Mouse (Mus musculus) C2C12 (cell line): ENCODE results near the gene Arhgef18.

Source experiments
- CEBPB ChIP-seq: IDR thresholded peaks from one replicate; pipeline ENCODE4 v1.6.1; 2011; ENCODE audit warnings: low read depth, mild to moderate bottlenecking, control low read depth, moderate library complexity
- CTCF ChIP-seq: IDR thresholded peaks from one replicate; pipeline ENCODE4 v1.5.1; 2011; ENCODE audit not compliant: control insufficient read depth, insufficient read depth, insufficient read length
- FOSL1 ChIP-seq: IDR thresholded peaks from one replicate; pipeline ENCODE4 v1.8.0; 2011; ENCODE audit warnings: mild to moderate bottlenecking, low read length; ENCODE audit not compliant: poor library complexity, insufficient read depth, severe bottlenecking
- MAX ChIP-seq: IDR thresholded peaks from one replicate; pipeline ENCODE4 v1.6.1; 2011; ENCODE audit warnings: mild to moderate bottlenecking, control low read depth
- USF1 ChIP-seq: IDR thresholded peaks from one replicate; pipeline ENCODE4 v1.6.1; 2011; ENCODE audit warnings: low read depth, mild to moderate bottlenecking, control low read depth, moderate library complexity

GRCm38 (mm10) chr8:3352715-3353114, 40.1 kb upstream of the Arhgef18 start:
- TF ChIP-seq USF1 (no peak), FOSL1 (no peak), CTCF (no peak), MAX (no peak), CEBPB (no peak)
